Mouse (Mus musculus): ENCODE results near the gene Plek2. TPM values are rescaled to one million over a fixed set of nuclear protein-coding genes. Genes with fewer than 3 reads are reported as not detected.
"Not testable (repeated sequence)": the region's sequence is repeated elsewhere in the genome, so short reads cannot be mapped to it uniquely, and the experiment has no call there.

The Plek2 gene
- total RNA-seq (2021) = under 1 TPM; 0.60 to 0.67 TPM
- long read RNA-seq, experiment 1, partial matches to known transcripts = 0 of 1 reads
- long read RNA-seq, experiment 1, other reads (novel, unspliced or antisense) = 0 of 1 reads
- long read RNA-seq, experiment 2, partial matches to known transcripts = 0 of 2 reads
- long read RNA-seq, experiment 2, other reads (novel, unspliced or antisense) = 0 of 2 reads

DNA sequence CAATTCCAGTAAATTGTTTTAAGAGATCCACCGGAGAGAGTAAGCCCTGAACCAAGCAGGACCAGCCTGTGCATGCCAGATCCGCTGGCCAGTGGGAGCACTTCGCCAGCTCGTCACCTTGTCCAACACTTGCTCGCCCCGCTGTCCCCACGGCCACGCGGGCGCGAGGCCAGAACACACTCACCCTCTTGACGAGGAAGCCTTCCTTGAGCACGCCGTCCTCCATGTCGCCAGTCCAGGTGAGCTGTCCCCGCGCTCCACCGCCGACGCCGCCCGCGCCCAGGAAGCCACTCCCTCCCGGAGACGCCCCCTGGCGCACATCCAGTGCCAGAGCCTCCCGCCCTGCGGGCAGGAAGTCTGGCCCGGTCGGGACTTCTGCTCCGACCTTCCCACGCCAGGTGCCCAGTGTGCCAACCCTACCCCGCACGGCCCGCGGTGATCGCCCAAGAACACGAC lies at the start of gene Plek2:
Gene Plek2, minus strand, starts transcription at position 258 of the 456 bp plus-strand sequence.
- DNase-seq = peak; percentile 86

DNA sequence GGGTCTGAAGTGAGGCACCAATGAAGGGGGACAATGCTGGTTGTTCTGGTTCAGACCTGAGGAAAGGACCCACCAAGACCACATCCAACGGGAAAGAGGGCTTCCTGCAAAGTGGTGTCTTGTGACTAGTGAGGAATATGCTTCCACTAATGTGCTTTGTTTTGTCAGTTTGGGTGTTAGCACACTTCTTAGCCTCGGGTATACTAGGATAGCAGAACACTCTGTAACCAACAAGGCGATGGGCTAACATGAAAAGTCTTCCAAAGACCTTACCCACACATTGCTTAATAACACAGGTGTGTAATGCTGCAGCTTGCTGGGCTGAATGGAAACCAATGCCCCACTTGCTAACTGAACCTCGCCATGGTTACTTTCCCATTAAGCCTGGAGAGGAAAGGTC lies 49.6 kb upstream of the Plek2 start:
- DNase-seq = no peak

DNA sequence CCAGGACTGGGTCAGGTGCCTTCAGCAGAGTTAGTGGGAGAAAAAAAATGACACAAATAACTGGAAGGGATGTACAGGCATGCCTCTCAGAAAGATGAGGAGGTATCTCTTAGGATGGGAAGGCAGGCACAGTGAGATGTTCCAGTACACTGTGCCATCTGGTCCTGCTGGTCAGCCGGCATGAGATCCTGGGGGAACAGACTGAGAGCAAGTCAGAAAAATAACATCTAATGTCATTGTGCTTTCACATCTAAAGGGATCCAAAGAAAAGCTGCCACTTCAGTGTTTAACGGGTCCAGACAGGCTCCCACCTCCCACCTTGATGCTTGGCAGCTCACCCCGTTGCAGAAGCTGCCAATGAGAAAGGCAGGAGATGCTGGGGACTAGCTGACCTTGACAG lies 45.7 kb upstream of the Plek2 start:
- DNase-seq = no peak

DNA sequence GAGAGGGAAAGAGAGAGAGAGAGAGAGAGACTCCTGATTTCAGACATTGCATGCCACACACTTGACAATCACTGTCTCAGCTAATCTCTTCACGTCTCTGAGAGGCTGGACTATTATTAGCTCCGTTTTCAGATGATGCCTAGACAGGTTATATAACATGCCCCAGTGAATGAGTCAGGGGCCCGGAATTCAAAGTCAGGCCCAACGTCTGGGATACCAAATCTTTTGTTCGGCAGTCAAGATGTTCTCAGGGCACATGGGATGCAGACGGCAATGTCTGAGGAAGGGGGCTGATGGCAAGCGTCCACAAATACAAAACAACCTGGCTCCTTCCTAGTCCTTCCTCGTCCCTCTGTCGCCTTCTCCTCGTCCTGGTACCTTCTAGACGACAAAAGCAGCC lies 45.3 kb upstream of the Plek2 start:
- DNase-seq = no peak

DNA sequence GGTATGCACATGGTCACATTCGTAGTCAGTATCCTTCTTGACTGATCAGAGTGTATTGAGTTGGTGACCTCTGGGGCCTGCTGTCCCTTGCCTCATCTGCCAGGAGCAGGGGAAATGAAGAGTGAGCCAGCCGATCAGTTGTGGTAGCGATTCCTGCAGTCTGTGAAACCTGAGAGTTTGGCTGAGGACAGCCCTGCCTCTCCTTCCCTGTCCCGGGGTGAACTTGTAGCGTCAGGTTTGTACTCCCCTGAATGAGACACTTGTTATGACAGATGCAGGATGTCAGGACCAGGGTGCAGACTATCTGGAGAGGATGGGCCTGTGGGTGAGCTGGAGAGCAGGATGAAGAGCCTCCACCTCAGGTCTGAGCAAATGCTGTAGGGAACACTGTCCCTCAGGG lies 40.9 kb upstream of the Plek2 start:
- no peak for DNase-seq

DNA sequence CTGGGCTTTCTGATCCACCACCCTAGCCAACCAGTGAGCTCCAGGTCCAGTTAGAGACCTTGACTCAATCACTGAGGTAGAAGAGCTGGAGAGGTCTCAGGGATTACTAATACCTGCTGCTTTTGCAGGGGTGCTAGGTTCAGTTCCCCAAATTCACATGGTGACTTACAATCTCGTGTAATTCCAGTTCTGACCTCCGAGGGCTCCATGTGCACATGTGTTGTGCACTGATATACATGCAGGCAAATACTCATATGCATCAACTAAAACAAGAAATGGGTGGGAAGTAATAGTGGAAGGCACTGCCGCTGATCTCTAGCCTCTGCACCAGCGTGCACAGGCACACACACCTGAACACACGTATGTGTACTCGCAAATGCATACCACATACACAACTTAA lies 40.4 kb upstream of the Plek2 start:
- DNase-seq = no peak

DNA sequence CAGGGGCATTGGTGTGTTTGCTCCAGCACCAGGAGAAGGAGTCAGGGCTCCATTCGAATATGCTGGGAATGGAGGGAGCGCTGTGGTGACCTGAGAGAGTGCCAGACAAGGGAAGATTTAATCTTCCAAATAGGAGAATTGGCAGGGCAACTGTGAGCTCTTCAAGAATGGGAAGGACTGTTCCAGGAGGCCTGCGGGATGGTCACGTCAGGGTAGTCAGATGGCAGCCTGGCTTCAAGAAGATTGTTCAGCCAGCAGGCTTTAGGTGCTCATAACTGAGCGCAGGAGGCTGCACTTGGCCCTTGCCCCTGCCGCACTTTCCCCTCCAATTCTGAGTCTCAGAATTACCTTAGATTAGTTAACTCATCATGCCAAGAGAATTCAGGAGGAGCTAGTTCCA lies 36.2 kb upstream of the Plek2 start:
- no peak for DNase-seq

DNA sequence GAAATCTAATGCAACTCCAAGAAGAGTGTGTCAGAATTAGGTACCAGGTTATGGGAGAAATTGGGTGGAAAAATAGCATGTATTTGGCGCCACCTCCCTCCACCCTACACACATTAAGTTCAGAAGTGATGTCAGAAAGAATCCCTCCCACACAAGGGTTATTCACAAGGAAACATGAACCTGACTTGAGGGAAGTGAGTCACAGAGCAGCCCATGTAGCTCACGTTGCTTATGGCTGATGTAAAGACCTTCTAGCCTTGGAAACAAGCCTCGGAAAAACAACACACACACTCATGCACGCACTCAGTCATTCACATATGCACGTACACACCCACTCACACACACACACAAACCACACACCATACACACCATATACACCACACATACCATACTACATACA lies 33.3 kb upstream of the Plek2 start:
- DNase-seq = no peak

DNA sequence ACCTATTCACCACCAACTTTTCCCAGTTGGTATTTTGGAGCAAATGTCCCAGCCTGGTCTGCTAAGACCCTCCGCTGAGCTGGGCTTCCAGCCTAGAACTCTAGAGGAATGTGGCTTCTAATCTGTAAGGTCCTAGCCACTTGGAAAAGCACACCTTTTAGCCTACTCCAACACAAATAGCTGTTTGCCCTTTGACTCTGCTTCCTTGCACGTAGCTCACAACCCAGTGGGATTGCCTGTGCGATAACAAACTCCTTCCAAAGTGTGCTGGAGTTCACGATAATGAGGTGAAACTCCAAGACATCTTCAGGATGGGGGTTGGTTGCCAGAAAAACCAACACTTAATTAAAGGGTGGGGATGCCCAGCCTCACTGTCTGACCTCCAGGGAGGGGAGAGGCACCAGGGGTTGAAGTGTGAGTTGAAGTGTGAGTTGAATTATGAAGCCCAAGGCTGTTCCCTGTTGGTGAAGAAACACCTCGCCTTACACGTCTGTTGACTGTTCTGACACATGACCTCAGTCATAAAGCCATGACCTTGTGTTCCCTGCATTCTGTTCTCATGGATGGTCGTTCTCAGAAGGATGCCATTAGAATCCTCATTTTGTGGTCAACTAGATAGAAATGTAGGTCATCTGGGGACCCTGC lies 32.8 kb upstream of the Plek2 start:
- no peak for DNase-seq

DNA sequence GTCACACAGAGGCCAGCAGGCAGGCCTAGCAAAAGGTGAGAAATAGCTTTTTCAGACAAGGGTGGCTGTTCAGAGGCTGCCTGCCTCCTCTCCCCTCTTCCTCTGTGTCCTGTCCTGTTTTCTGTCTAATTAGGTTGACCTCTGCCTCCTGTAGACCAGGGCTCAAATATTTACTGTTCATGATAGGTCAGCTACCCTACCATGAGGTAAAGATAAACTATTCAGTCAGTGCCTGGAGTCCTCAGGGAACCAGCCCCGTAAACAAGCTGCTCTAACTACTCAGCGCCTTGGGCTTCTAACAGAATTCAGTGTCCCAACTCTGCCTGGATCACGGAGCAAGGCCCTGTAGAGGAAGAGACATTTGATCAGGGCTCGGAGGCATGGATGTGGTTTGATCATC lies 29.7 kb upstream of the Plek2 start:
- DNase-seq = no peak

DNA sequence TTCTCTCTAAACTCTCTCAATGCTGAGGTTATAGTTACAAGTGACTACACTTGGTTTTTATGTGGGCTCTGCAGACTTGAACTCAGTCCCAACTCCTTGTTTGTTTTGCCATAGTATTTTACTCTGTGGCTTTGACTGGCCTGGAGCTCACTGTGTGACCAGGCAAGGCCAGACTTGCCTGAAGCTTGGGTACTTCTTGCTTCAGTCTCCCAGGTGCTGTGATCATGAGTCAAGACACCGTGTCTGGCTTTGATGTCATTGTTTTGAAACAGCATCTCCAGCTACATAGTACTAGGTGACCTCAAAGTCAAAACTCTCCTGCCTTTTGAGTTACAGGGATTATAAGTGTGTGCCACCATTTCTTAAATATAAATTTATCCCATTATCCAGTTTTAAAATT lies 23.1 kb upstream of the Plek2 start:
- DNase-seq = no peak

DNA sequence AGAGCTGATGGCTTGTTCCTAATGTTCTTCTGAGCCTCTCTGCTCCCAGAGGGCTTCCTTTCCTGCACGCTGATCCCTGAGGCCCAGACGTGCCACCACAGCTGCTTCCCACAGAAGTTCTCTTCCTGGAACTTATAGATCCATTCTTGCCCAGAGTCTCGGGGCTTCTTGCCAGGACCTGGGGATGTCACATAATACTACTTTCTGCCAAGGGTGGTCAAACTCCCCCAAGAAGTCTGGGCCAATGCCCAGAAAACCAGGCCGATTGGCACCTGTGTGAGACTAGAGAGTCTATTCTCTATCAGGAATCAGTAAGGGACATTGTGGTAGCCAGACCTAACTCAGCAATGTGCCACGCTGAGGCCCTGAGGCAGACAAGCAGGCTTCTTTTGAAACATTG lies 20.5 kb upstream of the Plek2 start:
- DNase-seq = no peak

DNA sequence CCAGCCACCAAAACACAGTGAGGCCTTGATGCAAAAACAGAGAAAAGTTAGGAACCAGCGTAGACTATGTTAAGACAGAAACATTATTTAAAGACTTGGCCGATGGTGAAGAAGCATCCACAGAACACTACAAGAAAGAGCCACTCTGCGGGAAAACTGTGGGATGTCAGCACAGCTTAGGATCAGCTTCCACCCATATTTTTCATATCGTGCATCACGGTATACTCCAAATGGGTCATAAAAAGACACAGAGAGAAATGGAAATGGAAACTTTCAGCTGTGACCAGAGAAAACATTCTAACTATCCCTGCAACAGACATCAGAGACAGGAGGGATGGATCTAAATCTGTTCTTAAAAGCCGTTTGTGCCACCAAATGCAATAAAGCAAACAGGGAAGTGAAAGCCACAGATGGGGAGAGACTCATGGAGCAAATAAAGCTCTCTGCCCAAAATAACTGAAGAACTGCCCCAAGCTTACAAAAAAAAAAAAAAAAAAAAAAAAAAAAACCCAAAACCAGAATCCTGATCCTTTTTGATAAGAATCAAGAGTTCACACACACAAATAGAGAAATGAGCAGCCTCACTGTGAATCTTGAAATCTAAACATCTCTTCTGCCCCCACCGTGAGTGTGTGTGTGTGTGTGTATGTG lies 16.9 kb upstream of the Plek2 start:
- DNase-seq = no peak

DNA sequence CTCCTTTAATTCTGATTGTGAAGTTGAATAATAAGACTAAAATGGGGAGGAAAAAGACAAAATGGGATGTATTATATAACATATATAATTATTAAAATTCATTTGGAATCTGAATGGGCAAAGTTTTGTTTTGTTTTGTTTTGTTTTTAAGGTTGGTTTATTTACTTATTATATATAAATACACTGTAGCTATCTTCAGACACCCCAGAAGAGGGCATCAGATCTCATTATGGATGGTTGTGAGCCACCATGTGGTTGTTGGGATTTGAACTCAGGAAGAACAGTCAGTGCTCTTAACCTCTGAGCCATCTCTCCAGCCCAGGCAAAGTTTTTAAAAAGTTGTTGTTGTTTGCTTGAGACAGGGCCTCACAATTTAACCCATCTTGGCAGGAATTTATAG lies 16.2 kb upstream of the Plek2 start:
- not testable (repeated sequence) for DNase-seq

DNA sequence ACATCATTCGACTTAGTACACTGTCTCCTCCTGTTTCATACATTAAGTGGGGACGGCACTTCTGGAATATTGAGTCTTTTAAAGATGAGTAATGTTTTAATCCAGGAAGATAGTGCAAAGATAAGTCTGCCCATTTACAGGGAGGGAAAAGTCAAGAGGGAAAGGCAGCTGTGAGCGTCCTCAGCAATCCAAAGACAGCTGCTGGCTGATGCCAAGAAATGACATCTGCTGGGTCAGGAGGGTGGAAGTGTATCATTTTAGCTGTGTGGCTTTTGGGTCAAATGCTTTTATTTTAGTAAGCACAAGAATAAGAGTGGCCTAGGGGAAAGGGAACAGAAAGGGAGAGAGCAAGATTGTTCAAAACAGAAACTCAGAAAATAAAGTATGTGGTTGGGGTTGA lies 15.3 kb upstream of the Plek2 start:
- DNase-seq = no peak

DNA sequence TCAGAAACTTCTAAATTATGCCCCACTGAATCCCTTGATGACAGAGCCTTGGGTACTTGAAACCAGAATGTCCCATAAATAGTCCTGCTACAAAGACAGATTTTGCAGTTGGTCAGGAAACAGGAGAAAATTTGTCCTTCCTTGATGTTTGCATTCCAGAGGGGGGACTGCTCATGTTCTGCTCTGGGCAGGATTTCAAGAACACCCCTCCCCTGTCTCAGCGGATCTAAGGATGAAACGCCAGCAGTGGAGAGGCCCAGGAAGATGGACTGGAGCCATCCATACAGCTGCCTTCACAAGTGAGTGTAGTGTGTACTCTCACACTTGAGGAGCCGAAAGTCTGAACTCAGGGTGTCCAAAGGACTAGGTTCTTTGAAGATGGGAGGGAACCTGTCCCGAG lies 14.7 kb upstream of the Plek2 start:
- no peak for DNase-seq

DNA sequence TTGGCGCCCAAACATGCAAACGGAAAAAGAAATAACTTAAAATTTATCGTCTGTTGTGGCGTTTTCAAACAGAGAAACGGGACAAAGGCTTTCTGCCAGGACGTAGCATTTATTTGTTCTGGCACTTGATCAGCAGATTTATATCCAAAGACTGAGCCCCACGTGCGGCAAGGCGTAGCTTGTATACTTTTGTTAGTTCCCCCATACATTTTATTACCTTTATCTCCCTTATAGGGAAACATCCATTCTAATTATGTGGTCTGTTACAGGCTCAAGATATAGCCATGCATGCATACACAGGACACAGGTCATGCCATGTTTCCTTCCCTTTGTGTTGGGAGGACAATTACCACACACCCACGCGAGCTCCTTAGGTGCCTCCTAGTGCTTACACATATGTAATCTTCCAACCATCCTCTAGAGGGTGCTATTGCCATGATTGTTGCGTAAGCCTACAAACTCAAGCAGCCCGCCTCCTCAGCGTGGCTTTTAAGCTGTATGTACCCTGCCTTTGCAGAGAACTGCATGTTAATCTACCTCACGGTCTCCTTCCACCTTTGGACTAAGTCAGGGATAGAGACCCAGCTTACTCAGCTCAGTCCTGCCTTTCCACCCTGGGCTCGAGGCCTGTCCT lies 12.4 kb upstream of the Plek2 start:
- DNase-seq = peak; percentile 68

DNA sequence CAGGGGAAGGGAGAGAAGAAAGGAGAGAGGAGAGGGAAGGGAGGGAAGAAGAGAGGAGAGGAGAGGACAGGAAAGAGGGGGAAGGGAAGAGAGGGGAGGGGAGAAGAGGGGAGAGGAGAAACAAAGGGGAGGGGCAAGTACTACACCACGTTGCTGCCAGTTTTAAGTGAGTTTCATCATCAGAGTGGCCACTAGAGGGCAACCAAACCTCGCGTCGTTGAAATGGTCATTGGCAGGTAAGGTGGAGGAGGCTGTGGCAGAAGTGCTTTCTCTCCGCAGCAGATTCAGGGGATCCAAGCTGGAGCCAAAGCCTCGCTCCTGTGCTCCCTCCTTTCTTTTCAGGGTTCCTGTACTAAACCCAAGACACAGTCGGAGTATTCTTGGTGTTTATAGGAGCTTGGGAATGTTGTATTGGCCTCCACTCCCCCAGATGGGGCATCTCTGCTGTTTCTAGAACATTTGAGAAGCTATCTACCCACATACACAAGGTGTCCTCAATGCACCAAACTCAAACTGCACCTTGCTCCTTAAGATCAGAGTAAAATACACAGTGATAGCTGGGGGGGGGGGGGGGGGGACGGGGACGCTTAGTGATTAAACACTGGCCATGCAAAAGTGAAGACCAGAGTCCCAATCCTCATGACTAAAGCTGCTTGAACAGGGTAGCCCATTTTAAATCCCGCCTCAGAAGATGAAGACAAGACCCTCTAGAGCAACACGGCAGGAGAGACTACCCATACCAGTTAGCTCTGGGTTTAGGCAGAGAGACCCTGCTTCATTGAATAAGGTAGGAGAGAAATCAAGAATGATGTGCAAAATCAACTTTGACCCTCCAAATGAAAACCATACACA lies 11.7 kb upstream of the Plek2 start:
- DNase-seq = peak; percentile 82

DNA sequence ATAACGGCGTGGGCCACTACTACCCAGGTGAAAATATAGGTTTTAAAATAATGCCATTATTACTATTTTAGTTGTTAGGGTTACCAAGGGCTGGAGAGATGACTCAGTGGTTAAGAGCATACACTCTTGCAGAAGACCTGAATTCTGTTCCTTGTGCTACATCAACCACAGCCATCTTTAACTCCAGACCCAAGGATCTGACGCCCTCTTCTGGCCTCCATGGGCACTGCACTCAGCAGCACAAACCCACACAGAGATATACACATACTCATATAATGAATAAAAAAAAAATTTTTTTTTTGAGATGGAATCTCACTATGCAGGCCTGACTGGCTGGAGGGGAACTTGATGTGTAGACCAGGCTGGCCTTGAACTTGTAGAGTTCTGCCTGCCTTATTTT lies 9.5 kb upstream of the Plek2 start:
- DNase-seq = no peak

DNA sequence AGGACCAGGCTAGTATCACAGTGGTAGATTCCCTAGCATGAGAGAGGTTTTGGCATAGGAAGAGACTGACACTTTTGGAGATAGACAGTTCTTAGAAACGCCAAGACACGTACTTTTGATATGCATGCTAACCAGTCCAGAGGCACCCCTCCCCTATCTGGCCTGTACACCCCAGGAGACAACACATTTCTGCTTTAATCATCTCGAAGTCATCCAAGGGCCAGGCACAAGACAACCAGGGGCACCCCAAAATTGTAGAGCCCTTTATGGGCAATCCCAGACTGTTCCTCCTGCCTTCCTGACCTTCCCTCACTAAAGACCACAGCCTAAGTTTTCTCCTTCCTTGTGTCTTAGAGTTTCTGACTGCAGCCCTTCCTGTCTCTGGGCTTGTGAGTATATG lies 8.8 kb upstream of the Plek2 start:
- DNase-seq = no peak

DNA sequence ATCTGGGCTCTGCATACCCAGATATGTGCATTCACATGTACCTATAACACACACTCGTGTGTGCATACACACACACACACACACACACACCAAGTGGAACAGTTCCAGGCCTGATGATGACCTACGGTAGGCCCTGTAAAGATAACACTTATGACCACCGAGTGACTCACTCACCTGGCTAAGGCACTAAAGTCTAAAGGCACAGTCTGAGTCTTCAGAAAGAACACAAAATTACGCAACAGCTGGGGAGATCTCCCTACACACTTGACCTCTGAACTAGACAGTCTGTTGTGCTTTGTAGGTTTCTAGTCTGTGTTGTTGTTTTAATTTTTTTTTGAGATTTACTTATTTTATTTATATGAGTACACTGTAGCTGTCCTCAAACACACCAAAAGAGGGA lies 7.7 kb upstream of the Plek2 start:
- no peak for DNase-seq

DNA sequence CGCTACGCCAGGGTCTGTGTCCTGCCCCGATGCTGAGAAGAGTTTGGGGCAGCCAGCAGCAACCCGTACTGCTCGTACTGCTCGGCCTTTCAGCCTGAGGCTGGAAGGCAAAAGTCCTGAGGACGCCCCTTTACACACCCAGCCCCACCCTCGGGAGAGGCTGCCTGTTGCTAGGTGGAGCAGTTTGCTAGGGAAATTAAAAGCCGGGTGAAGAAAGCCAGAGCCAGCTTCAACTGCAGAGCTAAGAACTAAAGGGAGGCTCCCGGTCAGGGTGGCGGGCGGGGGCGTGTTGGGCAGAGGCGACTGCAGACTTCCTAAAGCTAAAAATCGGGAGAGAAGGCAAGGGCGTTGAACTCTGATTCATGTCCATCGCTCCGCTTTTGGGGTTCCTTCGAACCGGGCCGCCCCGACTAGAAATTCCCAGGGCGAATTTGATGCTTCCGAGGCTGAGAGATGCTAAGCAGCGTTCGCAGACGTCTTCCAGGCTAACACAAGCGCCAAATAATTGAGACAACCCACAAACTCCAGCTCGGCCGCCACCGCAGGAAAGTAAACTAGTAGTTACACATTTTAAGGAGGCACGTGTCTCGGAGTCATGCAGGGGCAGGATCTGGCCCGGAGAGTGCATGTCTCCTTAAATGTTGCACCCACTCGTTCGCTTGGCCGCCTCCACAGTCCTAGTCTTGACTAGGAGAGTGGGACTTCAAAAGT lies 5.1 kb upstream of the Plek2 start:
- peak; percentile 35 for DNase-seq

All from adrenal gland, postnatal 10 days (tissue).